Mouse (Mus musculus): ENCODE measurements around the gene Chrm4.
A peak's percentile ranks its signal among the peaks of the same experiment; 100 is the strongest.

Gene Chrm4

GRCm38 (mm10) chr2:91926949-91927348 is at the start of gene Chrm4:
Gene Chrm4, plus strand, starts transcription at chr2:91927249.
- no peak for DNase-seq (ENCODE audit: low spot score in 2 of 2)

- DNase-seq (ENCODE audit: low spot score in 2 of 2): no peak
Measured at GRCm38 (mm10) chr2:91878387-91879180, 48.5 kb upstream of the Chrm4 start.

- DNase-seq (ENCODE audit: low spot score in 2 of 2): no peak
Measured at GRCm38 (mm10) chr2:91883961-91884360, 43.1 kb upstream of the Chrm4 start.

- DNase-seq (ENCODE audit: low spot score in 2 of 2): no peak
Measured at GRCm38 (mm10) chr2:91884616-91885015, 42.4 kb upstream of the Chrm4 start.

GRCm38 (mm10) chr2:91894716-91895115 is 32.3 kb upstream of the Chrm4 start:
- no peak for DNase-seq (ENCODE audit: low spot score in 2 of 2)

GRCm38 (mm10) chr2:91895401-91895800 is 31.6 kb upstream of the Chrm4 start:
- DNase-seq (ENCODE audit: low spot score in 2 of 2): no peak

GRCm38 (mm10) chr2:91897968-91898367 is 29.1 kb upstream of the Chrm4 start:
- no peak for DNase-seq (ENCODE audit: low spot score in 2 of 2)

- no peak for DNase-seq (ENCODE audit: low spot score in 2 of 2)
Measured at GRCm38 (mm10) chr2:91899141-91899540, 27.9 kb upstream of the Chrm4 start.

- no peak for DNase-seq (ENCODE audit: low spot score in 2 of 2)
Measured at GRCm38 (mm10) chr2:91900431-91900830, 26.6 kb upstream of the Chrm4 start.

GRCm38 (mm10) chr2:91902336-91902735 is 24.7 kb upstream of the Chrm4 start:
- no peak for DNase-seq (ENCODE audit: low spot score in 2 of 2)

GRCm38 (mm10) chr2:91903171-91903925 is 23.7 kb upstream of the Chrm4 start:
- DNase-seq (ENCODE audit: low spot score in 2 of 2): no peak

GRCm38 (mm10) chr2:91904618-91905307 is 22.3 kb upstream of the Chrm4 start:
- no peak for DNase-seq (ENCODE audit: low spot score in 2 of 2)

- no peak for DNase-seq (ENCODE audit: low spot score in 2 of 2)
Measured at GRCm38 (mm10) chr2:91906141-91906540, 20.9 kb upstream of the Chrm4 start.

- no peak for DNase-seq (ENCODE audit: low spot score in 2 of 2)
Measured at GRCm38 (mm10) chr2:91912616-91913015, 14.4 kb upstream of the Chrm4 start.

GRCm38 (mm10) chr2:91913328-91914110 is 13.5 kb upstream of the Chrm4 start:
- no peak for DNase-seq (ENCODE audit: low spot score in 2 of 2)

- no peak for DNase-seq (ENCODE audit: low spot score in 2 of 2)
Measured at GRCm38 (mm10) chr2:91916346-91916977, 10.6 kb upstream of the Chrm4 start.

GRCm38 (mm10) chr2:91917096-91917495 is 10.0 kb upstream of the Chrm4 start:
- no peak for DNase-seq (ENCODE audit: low spot score in 2 of 2)

- peak in 1 of 2 experiments; percentile 28 for DNase-seq (ENCODE audit: low spot score in 2 of 2)
Measured at GRCm38 (mm10) chr2:91920130-91920529, 6.9 kb upstream of the Chrm4 start.

GRCm38 (mm10) chr2:91921181-91921789 is 5.8 kb upstream of the Chrm4 start:
- DNase-seq (ENCODE audit: low spot score in 2 of 2): peak; percentile 59 to 87

- DNase-seq (ENCODE audit: low spot score in 2 of 2): peak; percentile 48 to 74
Measured at GRCm38 (mm10) chr2:91921790-91922570, 5.1 kb upstream of the Chrm4 start.

All from spleen, postnatal 4 days (tissue).